Mouse (Mus musculus) kidney, adult 18-20 months (tissue): ENCODE results near the gene Epb41l5.
A peak's percentile ranks its signal among the peaks of the same experiment; 100 is the strongest.

Source experiments
- DNase-seq: peaks from one replicate; pipeline ENCODE4 v3.0.0; 2021

The Epb41l5 gene

GRCm38 (mm10) chr1:119648205-119649111 is at the start of gene Epb41l5:
TSS of gene Epb41l5 (minus strand) at chr1:119649000.
- peak; percentile 92 for DNase-seq

- no peak for DNase-seq
These were observed 48.1 kb upstream of the Epb41l5 start for GRCm38 (mm10) chr1:119696860-119697259.

- DNase-seq, result no peak
These were observed 37.2 kb upstream of the Epb41l5 start for GRCm38 (mm10) chr1:119685773-119686558.

GRCm38 (mm10) chr1:119681663-119682213 is 32.9 kb upstream of the Epb41l5 start:
- no peak for DNase-seq

- DNase-seq, result peak; percentile 36
These were observed 26.2 kb upstream of the Epb41l5 start for GRCm38 (mm10) chr1:119674984-119675383.

DNA sequence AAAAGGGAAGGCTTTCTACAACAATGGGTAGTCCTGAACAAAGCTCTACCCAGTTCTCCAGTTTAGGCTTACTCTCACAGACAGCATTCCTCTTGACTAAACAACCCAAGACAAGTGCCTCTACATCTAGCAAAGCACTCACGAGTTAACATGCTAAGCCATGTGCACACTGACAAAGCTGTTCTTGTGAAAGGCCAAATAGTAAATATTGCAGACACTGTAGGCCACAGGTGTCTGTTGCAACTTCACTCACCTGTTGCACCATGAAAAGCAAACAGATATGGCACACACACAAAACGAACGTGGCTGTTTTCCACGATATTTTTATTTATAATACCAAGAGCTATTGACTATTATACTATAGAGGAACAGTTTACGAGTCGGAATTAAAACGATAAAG is 18.1 kb upstream of the Epb41l5 start:
- DNase-seq, result no peak

DNA sequence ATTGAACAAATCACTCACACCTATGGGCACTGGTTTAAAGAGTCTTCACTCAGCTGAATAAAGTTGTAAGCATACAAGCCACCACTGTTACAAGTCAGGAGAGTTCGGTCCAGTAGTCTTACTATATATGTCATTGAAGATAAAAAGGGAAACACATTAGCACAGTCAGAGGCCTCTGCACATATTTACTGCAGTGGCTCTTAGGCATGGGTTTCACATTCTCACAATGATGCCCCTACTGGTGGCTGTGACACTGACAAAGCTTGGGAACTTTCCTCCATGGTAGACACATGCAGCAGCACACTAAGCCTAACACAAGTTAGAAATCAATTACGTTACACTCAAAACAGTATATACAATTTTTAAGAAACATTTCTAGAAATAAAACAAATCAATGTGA is 5.5 kb upstream of the Epb41l5 start:
- no peak for DNase-seq

DNA sequence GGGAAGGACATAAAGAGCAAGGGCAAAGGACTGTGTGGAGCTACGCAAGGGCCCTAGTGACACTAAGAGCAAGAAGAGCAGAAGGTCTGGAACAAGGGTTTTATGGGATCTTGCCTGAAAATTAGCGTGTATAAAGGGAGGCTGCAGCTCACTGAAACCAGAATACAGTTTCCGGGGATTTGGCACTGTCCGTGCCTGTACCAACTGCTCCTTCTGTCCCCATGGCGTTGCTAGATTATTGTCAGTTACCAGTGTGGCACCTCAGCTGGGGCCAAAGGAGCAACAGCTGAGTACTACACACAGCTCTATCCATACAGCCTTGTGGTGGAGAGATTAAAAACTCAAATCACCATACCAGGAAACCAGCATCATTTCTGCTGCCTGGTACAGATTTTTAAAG is 1.6 kb upstream of the Epb41l5 start:
- DNase-seq, result no peak

GRCm38 (mm10) chr1:119649627-119650026 is 827 bp upstream of the Epb41l5 start:
- no peak for DNase-seq

- peak; percentile 45 for DNase-seq
These were observed 2.4 kb downstream of the Epb41l5 start for GRCm38 (mm10) chr1:119646356-119646755.

GRCm38 (mm10) chr1:119642367-119642766 is 6.4 kb downstream of the Epb41l5 start:
- DNase-seq, result peak; percentile 75

- DNase-seq, result no peak
These were observed 7.5 kb downstream of the Epb41l5 start for GRCm38 (mm10) chr1:119641090-119641812.

- DNase-seq, result peak; percentile 76
These were observed 8.8 kb downstream of the Epb41l5 start for GRCm38 (mm10) chr1:119640006-119640405.

DNA sequence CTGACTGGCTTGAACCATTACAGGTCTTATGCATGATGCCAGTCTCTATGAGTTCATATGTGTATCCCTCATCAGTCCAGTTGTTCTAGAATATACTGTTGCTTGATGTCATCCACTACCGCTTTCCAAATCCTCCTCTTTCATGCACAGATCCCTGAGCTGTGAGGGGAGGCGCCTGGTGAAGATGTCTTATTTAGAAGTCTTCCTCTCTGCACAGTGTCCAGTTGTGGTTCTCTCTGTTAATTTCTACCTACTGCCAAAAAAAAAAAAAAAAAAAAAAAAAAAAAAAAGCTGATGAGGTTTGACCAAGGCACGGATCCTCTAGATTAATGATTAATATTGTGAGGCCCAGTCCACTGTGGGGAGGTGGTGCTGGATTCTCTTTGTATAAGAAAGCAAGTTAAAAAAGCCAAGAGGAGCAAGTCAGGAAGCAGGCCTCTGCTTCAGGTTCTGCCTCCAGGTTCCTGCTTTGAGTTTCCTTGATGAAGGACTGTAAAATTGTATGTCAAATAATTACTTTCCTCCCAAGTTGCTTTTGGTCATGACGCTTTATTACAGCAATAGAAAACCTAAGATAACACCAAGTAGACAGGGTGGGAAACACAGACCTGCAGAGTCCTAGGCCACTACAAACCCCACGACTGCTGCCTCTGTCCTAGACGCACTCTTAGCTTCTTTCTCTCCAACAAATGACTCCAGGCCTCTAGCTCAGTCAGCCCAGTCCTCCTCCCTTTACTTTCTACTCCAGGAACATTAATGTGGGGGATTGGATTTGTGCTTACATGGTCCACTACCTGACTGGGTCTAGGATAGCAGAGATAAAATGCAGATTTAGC is 11.4 kb downstream of the Epb41l5 start:
- DNase-seq, result peak; percentile 43

GRCm38 (mm10) chr1:119634746-119635145 is 14.1 kb downstream of the Epb41l5 start:
- DNase-seq, result no peak

- no peak for DNase-seq
These were observed 18.4 kb downstream of the Epb41l5 start for GRCm38 (mm10) chr1:119630428-119630827.

GRCm38 (mm10) chr1:119626837-119627236 is 22.0 kb downstream of the Epb41l5 start:
- no peak for DNase-seq

GRCm38 (mm10) chr1:119624444-119624843 is 24.4 kb downstream of the Epb41l5 start:
- no peak for DNase-seq

GRCm38 (mm10) chr1:119605396-119605795 is 43.4 kb downstream of the Epb41l5 start:
- DNase-seq, result no peak

DNA sequence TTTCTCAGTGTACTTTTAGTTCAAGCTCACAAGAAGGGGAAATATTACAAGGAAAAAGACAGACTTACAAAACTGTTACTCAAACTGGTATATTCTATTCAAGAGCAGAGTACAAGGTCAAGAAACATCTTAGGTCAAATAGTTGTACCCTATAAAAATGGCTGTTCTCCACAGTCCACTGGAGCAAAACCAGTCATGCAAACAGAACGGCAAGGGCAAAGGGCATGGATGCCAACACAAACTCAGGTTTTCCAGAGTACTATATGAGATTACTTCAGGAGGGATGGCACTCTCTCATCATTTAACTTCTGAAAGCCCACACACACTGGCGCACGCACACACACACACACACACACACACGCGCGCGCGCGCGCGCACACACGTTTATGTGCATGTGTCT is 46.4 kb downstream of the Epb41l5 start:
- DNase-seq, result peak; percentile 80

DNA sequence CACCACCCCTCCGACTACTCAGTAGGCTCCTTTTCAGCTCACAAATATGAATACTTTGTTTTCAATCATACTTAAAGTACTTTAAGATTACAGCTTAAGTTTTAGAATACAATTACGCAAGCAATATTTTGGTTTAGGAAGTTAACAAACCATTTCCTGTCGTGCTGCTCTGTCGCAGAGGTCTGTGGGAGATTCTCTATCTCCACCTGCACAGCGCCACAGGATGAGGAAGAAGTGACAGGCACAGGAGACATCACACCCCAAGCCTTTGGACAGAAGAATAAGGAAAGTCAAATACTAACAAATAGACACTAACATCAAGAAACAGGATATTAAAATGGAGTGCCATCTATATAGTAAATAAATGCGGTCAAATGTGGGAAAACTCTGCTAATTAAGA is 49.9 kb downstream of the Epb41l5 start:
- DNase-seq, result no peak

DNA sequence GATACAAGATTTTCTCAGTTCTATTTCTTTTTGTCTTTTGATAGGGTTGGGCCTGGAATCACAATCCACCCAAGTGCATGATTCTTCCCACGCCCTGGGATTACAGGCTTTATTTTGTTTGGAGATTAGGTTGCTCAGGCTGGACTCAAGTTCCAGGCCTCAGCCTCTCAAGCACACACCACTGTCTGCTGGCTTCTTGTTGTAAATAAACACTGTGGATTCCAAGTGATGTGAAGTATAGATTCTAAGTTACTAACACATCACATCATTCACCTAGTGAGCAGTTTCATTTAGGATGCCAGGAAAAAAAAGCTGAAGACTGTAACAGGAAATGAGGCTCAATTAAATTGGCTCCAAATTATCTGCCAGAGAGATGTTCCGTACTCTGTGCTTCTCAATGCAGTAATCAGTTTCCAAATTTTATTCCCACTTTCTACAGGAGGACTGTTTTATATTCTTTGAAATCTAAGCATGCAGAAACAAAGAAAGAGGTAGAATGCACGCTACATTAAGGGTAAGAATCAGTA is 51.8 kb downstream of the Epb41l5 start:
- DNase-seq, result no peak
